ENCODE assay signal across 8 mouse cellular contexts in the genomic region with DNA sequence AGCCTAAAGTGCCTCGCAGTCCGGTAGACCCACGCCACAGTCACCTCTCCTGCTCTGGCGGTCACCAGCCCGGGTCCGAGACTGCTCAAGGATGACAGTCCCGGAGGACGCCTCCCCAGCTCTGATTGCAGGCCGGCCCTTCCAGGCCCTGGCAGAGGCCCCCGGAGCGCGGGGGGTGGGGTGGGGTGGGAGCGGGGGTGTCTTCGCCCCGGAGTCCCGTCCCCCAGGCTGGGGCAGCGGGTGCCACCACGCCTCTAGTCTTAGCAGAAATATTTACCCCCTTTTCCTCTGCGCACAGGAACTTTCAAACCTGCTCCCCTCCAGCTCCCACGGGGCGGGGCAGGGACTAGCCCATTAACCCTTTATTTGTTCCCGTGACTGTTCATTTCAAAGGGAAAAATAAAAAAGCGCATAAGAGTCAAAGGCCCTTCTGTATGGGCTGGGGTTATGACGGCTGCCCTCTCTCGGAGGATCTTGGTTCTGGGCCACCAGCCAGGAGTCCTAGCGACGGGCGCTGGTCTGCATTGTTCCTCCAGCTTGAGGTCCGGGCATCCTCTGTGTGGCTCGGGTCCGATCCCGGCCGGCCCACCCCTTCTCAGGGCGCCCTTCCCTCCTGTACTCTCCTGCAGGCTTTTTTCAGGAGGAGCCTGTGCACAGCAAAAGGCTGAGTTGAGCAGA. TPM values are rescaled to one million over a fixed set of nuclear protein-coding genes. Genes with fewer than 3 reads are reported as not detected.
A peak's percentile ranks its signal among the peaks of the same experiment; 100 is the strongest.
DNase-seq lines count a peak whose midpoint lies in the region; ATAC-seq and TF ChIP-seq lines count a peak whose summit lies in the region.

No protein-coding gene starts in this region.

- peak overlapping the region; percentile 86 for H3K4me2 ChIP-seq in liver, postnatal 0 days (ENCODE audit: low read depth, low read length)
- H3K4me2 ChIP-seq in neural tube, embryonic 12.5 days (replicated peaks): peak overlapping the region; percentile 100

- H3K9ac ChIP-seq in liver, postnatal 0 days (replicated peaks): peak overlapping the region; percentile 41; the same call in 1 of the 2 replicates
- peak overlapping the region; percentile 68 for H3K9ac ChIP-seq in neural tube, embryonic 12.5 days

- peak; percentile 51 for DNase-seq in A20 (ENCODE audit: low read depth, low spot score)
- peak; percentile 34 for DNase-seq in ZHBTc4 (ENCODE audit: low read depth, low spot score)
- peak; percentile 67 for DNase-seq in embryo, embryonic 10 days (ENCODE audit: low spot score)
- DNase-seq in heart, embryonic 10.5 days (ENCODE audit: low spot score): peak; percentile 87
- peak; percentile 16 to 49 for DNase-seq in kidney, adult 8-10 months
- peak; percentile 42 for DNase-seq in liver, postnatal 0 days
- peak; percentile 2 for DNase-seq in yolk sac, embryonic 10.5 days (ENCODE audit: low spot score)

- H3K9me3 ChIP-seq in heart, embryonic 10.5 days: no peaks in the 10 kb centered on the region
- H3K9me3 ChIP-seq in liver, postnatal 0 days (ENCODE audit: low read length): no peaks in the 10 kb centered on the region
- H3K9me3 ChIP-seq in neural tube, embryonic 12.5 days: no peaks in the 10 kb centered on the region

- H3K27ac ChIP-seq in heart, embryonic 10.5 days: peak overlapping the region; percentile 65
- no peak overlapping the region for H3K27ac ChIP-seq in liver, postnatal 0 days (ENCODE audit: low read depth)
- no peak overlapping the region for H3K27ac ChIP-seq in neural tube, embryonic 12.5 days

- under 1% methylated on average over 34 of the region's 34 CpGs for WGBS in heart, embryonic 10.5 days
- 1% methylated on average over 34 of the region's 34 CpGs for WGBS in liver, postnatal 0 days (ENCODE audit: insufficient replicate concordance)
- under 1% methylated on average over 34 of the region's 34 CpGs for WGBS in neural tube, embryonic 12.5 days

- peak; percentile 62 for ATAC-seq in liver, postnatal 0 days
- ATAC-seq in neural tube, embryonic 12.5 days (ENCODE audit: low FRiP score, low read depth): peak; percentile 88

- TF ChIP-seq CTCF in liver, postnatal 0 days (IDR thresholded peaks at IDR 0.05; ENCODE audit: low read depth): peak; percentile 38

- peaks cover 25% of the 10 kb centered on the region; the same call in 1 of the 2 replicates for H3K4me1 ChIP-seq in heart, embryonic 10.5 days
- peaks cover 14% of the 10 kb centered on the region for H3K4me1 ChIP-seq in liver, postnatal 0 days (ENCODE audit: insufficient read depth)
- peaks cover 14% of the 10 kb centered on the region for H3K4me1 ChIP-seq in neural tube, embryonic 12.5 days

- TF ChIP-seq EP300 in liver, postnatal 0 days (IDR thresholded peaks at IDR 0.05; ENCODE audit: low read depth): no peak

- peak overlapping the region; percentile 69 for H3K4me3 ChIP-seq in heart, embryonic 10.5 days
- peak overlapping the region; percentile 42 for H3K4me3 ChIP-seq in liver, postnatal 0 days (ENCODE audit: low read depth, low read length)
- H3K4me3 ChIP-seq in neural tube, embryonic 12.5 days: peak overlapping the region; percentile 52

- H3K27me3 ChIP-seq in heart, embryonic 10.5 days (ENCODE audit: insufficient read depth, poor library complexity, severe bottlenecking): peaks cover 66% of the 10 kb centered on the region
- peaks cover 49% of the 10 kb centered on the region for H3K27me3 ChIP-seq in liver, postnatal 0 days (ENCODE audit: insufficient read depth, low read length)
- H3K27me3 ChIP-seq in neural tube, embryonic 12.5 days (replicated peaks): peaks cover 25% of the 10 kb centered on the region

- no peaks in the 10 kb centered on the region for H3K36me3 ChIP-seq in heart, embryonic 10.5 days
- H3K36me3 ChIP-seq in liver, postnatal 0 days (replicated peaks; ENCODE audit: insufficient read depth, low read length): no peaks in the 10 kb centered on the region
- H3K36me3 ChIP-seq in neural tube, embryonic 12.5 days: no peaks in the 10 kb centered on the region

RNA-seq across cellular contexts. Expression of a gene that starts 0.4 kb away (rescaled TPM):
- polyA plus RNA-seq in heart, embryonic 10.5 days (2016; fragmentation: Nextera tagmentation; extraction: Ambion mirVana): 1.5 and 2.2 TPM in 2 replicates
- polyA plus RNA-seq in liver, postnatal 0 days (2015; fragmentation: Nextera tagmentation; extraction: Ambion mirVana): 0.26 and 0.32 TPM in 2 replicates
- polyA plus RNA-seq in neural tube, embryonic 12.5 days (2016; fragmentation: Nextera tagmentation; extraction: Ambion mirVana): 3.7 and 5.2 TPM in 2 replicates

RNA-seq across cellular contexts. Expression of a gene that starts 50.7 kb away (rescaled TPM):
- polyA plus RNA-seq in heart, embryonic 10.5 days (2016; fragmentation: Nextera tagmentation; extraction: Ambion mirVana): 124 and 142 TPM in 2 replicates
- polyA plus RNA-seq in liver, postnatal 0 days (2015; fragmentation: Nextera tagmentation; extraction: Ambion mirVana): 27.9 and 30.7 TPM in 2 replicates
- 351 and 393 TPM in 2 replicates for polyA plus RNA-seq in neural tube, embryonic 12.5 days (2016; fragmentation: Nextera tagmentation; extraction: Ambion mirVana)

RNA-seq across cellular contexts. Expression of a gene that starts 59.1 kb away (rescaled TPM):
- polyA plus RNA-seq in heart, embryonic 10.5 days (2016; fragmentation: Nextera tagmentation; extraction: Ambion mirVana): 12.6 and 15.0 TPM in 2 replicates
- polyA plus RNA-seq in liver, postnatal 0 days (2015; fragmentation: Nextera tagmentation; extraction: Ambion mirVana): 5.7 TPM in 2 replicates
- 29.3 and 31.6 TPM in 2 replicates for polyA plus RNA-seq in neural tube, embryonic 12.5 days (2016; fragmentation: Nextera tagmentation; extraction: Ambion mirVana)

Comparison
In these comparisons a context has a peak if more than half of its experiments do, and no peak if none do; other contexts are left out.
1. DNase-seq: peak in every context shown above with its lines; median percentile 87 in heart, embryonic 10.5 days; 67 in embryo, embryonic 10 days; 51 in A20; 42 in liver, postnatal 0 days; 34 in ZHBTc4; 32 in kidney, adult 8-10 months; 2 in yolk sac, embryonic 10.5 days.